ENCODE assay signal across 16 mouse cellular contexts in genomic region chr12:80782892-80783291, GRCm38 (mm10). TPM values are rescaled to one million over a fixed set of nuclear protein-coding genes. Genes with fewer than 3 reads are reported as not detected.
A peak's percentile ranks its signal among the peaks of the same experiment; 100 is the strongest.
DNase-seq lines count a peak whose midpoint lies in the region; ATAC-seq and TF ChIP-seq lines count a peak whose summit lies in the region.
"Had no signal": no experiment of that assay in that cellular context is flagged by ENCODE, and none has a peak within 500 bp of the region (broad histone marks: within the 10 kb centered on the region; RNA-seq: fewer than 3 reads in every experiment).

No protein-coding gene starts in this region.

- peak; percentile 55 for TF ChIP-seq CTCF in left cerebral cortex, adult 2 months (IDR thresholded peaks at IDR 0.05)
- TF ChIP-seq CTCF in CH12.LX (conservative IDR thresholded peaks at IDR 0.05 in 1 of 2, IDR thresholded peaks at IDR 0.05 in 1 of 2; ENCODE audit: low read depth in 2 of 2, low read length in 2 of 2): peak in 1 of 2 experiments; percentile 48; a peak in 2 of 4 replicates

- in situ Hi-C loops in CH12.LX (cut with MboI; ENCODE audit: low pct_ligation_motif_present, low pct_unique_long_range_greater_than_20kb, low sequenced_read_pairs): no loop called here

- TF ChIP-seq POLR2A in CH12.LX (IDR thresholded peaks at IDR 0.05; ENCODE audit: low read depth, low read length): no peak

- no peaks in the 10 kb centered on the region for H3K79me2 ChIP-seq in CH12.LX (replicated peaks; ENCODE audit: control insufficient read depth, extremely low read depth, insufficient read depth, poor library complexity, severe bottlenecking)

- peak; percentile 21 for TF ChIP-seq RAD21 in CH12.LX (IDR thresholded peaks at IDR 0.05; ENCODE audit: low read depth, low read length)

- no peaks in the 10 kb centered on the region for H3K4me1 ChIP-seq in CH12.LX (ENCODE audit: control insufficient read depth in 1 of 2, insufficient read depth in 2 of 2)
- no peaks in the 10 kb centered on the region for H3K4me1 ChIP-seq in forebrain, embryonic 14.5 days (ENCODE audit: control insufficient read depth, insufficient read depth, low read length)
- H3K4me1 ChIP-seq: limb, embryonic 15.5 days; midbrain, embryonic 12.5 days; neural tube, embryonic 12.5 days had no signal

- no peak for TF ChIP-seq EP300 in CH12.LX (IDR thresholded peaks at IDR 0.05; ENCODE audit: low read length)

- no peaks in the 10 kb centered on the region for H3K9me3 ChIP-seq in CH12.LX (replicated peaks; ENCODE audit: low read length)
- H3K9me3 ChIP-seq in forebrain, embryonic 14.5 days (replicated peaks; ENCODE audit: control insufficient read depth, low read length): no peaks in the 10 kb centered on the region
- H3K9me3 ChIP-seq: embryonic facial prominence, embryonic 15.5 days; heart, embryonic 10.5 days; limb, embryonic 15.5 days; midbrain, embryonic 12.5 days; neural tube, embryonic 12.5 days had no signal

- H3K27me3 ChIP-seq in CH12.LX (replicated peaks): no peaks in the 10 kb centered on the region
- no peaks in the 10 kb centered on the region for H3K27me3 ChIP-seq in forebrain, embryonic 14.5 days (replicated peaks; ENCODE audit: control insufficient read depth, insufficient read depth, low read length)
- H3K27me3 ChIP-seq: embryonic facial prominence, embryonic 15.5 days; limb, embryonic 15.5 days; neural tube, embryonic 12.5 days had no signal

- no peak overlapping the region for H3K4me3 ChIP-seq in left cerebral cortex, adult 2 months
- no peak overlapping the region for H3K4me3 ChIP-seq in CH12.LX (replicated peaks in 1 of 3; ENCODE audit: low read depth in 2 of 3, low read length in 2 of 3, poor library complexity in 1 of 3)
- H3K4me3 ChIP-seq in forebrain, embryonic 14.5 days (ENCODE audit: low read depth, low read length): no peak overlapping the region
- H3K4me3 ChIP-seq: embryonic facial prominence, embryonic 15.5 days; heart, embryonic 10.5 days; limb, embryonic 15.5 days; midbrain, embryonic 12.5 days; neural tube, embryonic 12.5 days had no signal

- no peak overlapping the region for H3K9ac ChIP-seq in CH12.LX (ENCODE audit: insufficient read depth, low read depth)
- H3K9ac ChIP-seq in forebrain, embryonic 14.5 days (ENCODE audit: low read length): no peak overlapping the region
- H3K9ac ChIP-seq: embryonic facial prominence, embryonic 15.5 days; limb, embryonic 15.5 days; midbrain, embryonic 12.5 days; neural tube, embryonic 12.5 days had no signal

- DNase-seq in frontal cortex, postnatal 10 days (ENCODE audit: low spot score in 2 of 2): no peak
- DNase-seq in left cerebral cortex, adult 2 months (ENCODE audit: extremely low spot score in 1 of 2, low spot score in 2 of 2): no peak
- DNase-seq in left cerebral cortex, postnatal 10 days (ENCODE audit: extremely low spot score in 1 of 2, low spot score in 2 of 2): no peak
- no peak for DNase-seq in CH12.LX (ENCODE audit: extremely low read depth)
- peak; percentile 52 for DNase-seq in brain, adult 2 months (ENCODE audit: low read depth, low spot score)
- no peak for DNase-seq in forebrain, embryonic 14.5 days (ENCODE audit: low spot score)
- DNase-seq: adrenal gland, postnatal 36 days; right cerebral cortex, adult 18-20 months had no signal

- 55% methylated on average over 3 of the region's 3 CpGs for WGBS in forebrain, embryonic 14.5 days

- no peak overlapping the region for H3K27ac ChIP-seq in left cerebral cortex, adult 2 months
- H3K27ac ChIP-seq in CH12.LX (ENCODE audit: insufficient read depth, low read depth): no peak overlapping the region
- no peak overlapping the region for H3K27ac ChIP-seq in forebrain, embryonic 14.5 days (ENCODE audit: low read depth, low read length)
- H3K27ac ChIP-seq: embryonic facial prominence, embryonic 15.5 days; heart, embryonic 10.5 days; limb, embryonic 15.5 days; midbrain, embryonic 12.5 days; neural tube, embryonic 12.5 days had no signal

- H3K36me3 ChIP-seq in CH12.LX (replicated peaks in 1 of 2; ENCODE audit: control insufficient read depth in 1 of 2, insufficient read depth in 1 of 2, low read length in 1 of 2): no peaks in the 10 kb centered on the region
- H3K36me3 ChIP-seq in forebrain, embryonic 14.5 days (ENCODE audit: control insufficient read depth, insufficient read depth, low read length): no peaks in the 10 kb centered on the region
- H3K36me3 ChIP-seq: embryonic facial prominence, embryonic 15.5 days; heart, embryonic 10.5 days; limb, embryonic 15.5 days; midbrain, embryonic 12.5 days; neural tube, embryonic 12.5 days had no signal

- dilution Hi-C loops in CH12.LX (cut with MboI; ENCODE audit: extremely low pct_ligation_motif_present, extremely low pct_unique_long_range_greater_than_20kb, low sequenced_read_pairs): no loop called here

- no peak overlapping the region for H3K4me2 ChIP-seq in CH12.LX (ENCODE audit: insufficient read depth, low read depth, poor library complexity, severe bottlenecking)
- no peak overlapping the region for H3K4me2 ChIP-seq in forebrain, embryonic 14.5 days (ENCODE audit: low read length)
- H3K4me2 ChIP-seq: embryonic facial prominence, embryonic 15.5 days; limb, embryonic 15.5 days; midbrain, embryonic 12.5 days; neural tube, embryonic 12.5 days had no signal

- ATAC-seq in frontal cortex, adult (ENCODE audit: low TSS enrichment): peak; percentile 73; the same call in 1 of the 2 replicates
- no peak for ATAC-seq in monocyte, adult 5-6 weeks (replicated peaks; ENCODE audit: insufficient number of reproducible peaks, low FRiP score, low TSS enrichment, poor library complexity, severe bottlenecking)
- ATAC-seq in forebrain, embryonic 14.5 days: no peak
- ATAC-seq: CD4-positive, CD25-positive, alpha-beta regulatory T cell, adult 4 months had no signal

- intact Hi-C loops in left cerebral cortex, adult 2 months (cut with DNase I): no loop called here
- intact Hi-C loops in left cerebral cortex, postnatal 10 days (cut with DNase I): no loop called here

TF ChIP-seq in CH12.LX, 34 proteins besides CTCF, POLR2A, EP300 and RAD21:
- no peak for TF ChIP-seq NRF1 (IDR thresholded peaks at IDR 0.05; ENCODE audit: low read depth, low read length)
- TF ChIP-seq SMC3 (IDR thresholded peaks at IDR 0.05; ENCODE audit: low read depth, low read length): peak; percentile 44

RNA-seq across cellular contexts. Expression of gene Susd6, which starts 7.4 kb away (rescaled TPM):
- total RNA-seq in left cerebral cortex, adult 2 months (2021): 10 to 100 TPM; 37.0 TPM
- 10 to 100 TPM; 23.8 to 24.0 TPM for total RNA-seq in left cerebral cortex, postnatal 10 days (2021)
- total RNA-seq in CH12.LX (2012; rRNA removed) (6.4 and 8.7 TPM in 2 replicates), CH12.LX (2014; rRNA removed) (5.6 and 7.8 TPM in 2 replicates)
- 9.5 and 11.0 TPM in 2 replicates for polyA plus RNA-seq in CH12.LX (2012; ENCODE audit: insufficient read length, low read depth)
- 49.0 to 81.1 TPM (median 52.5 TPM) in 3 replicates for total RNA-seq in monocyte, adult 5-6 weeks (2017)
- polyA plus RNA-seq in forebrain, embryonic 14.5 days (2014; fragmentation: Nextera tagmentation; extraction: Ambion mirVana): 11.7 and 13.4 TPM in 2 replicates

RNA-seq across cellular contexts. Expression of gene Ccdc177, which starts 22.4 kb away (rescaled TPM):
- total RNA-seq in left cerebral cortex, adult 2 months (2021): 10 to 100 TPM; 11.6 to 15.3 TPM
- total RNA-seq in left cerebral cortex, postnatal 10 days (2021): 10 to 100 TPM; 18.6 to 18.8 TPM
- total RNA-seq in CH12.LX (2012; rRNA removed) (not detected in 2 replicates), CH12.LX (2014; rRNA removed) (not detected in 2 replicates)
- polyA plus RNA-seq in CH12.LX (2012; ENCODE audit: insufficient read length, low read depth): not detected in 2 replicates
- total RNA-seq in monocyte, adult 5-6 weeks (2017): not detected in 3 replicates
- polyA plus RNA-seq in forebrain, embryonic 14.5 days (2014; fragmentation: Nextera tagmentation; extraction: Ambion mirVana): 6.3 and 6.7 TPM in 2 replicates
- total RNA-seq: adrenal gland, postnatal 36 days had no signal
- polyA plus RNA-seq: CD4-positive, CD25-positive, alpha-beta regulatory T cell, adult 4 months had no signal

Comparison
In these comparisons a context has a peak if more than half of its experiments do, and no peak if none do; other contexts are left out.
1. RNA of gene Ccdc177, which starts 22.4 kb away (total RNA-seq): 18.6 to 18.8 TPM in left cerebral cortex, postnatal 10 days and 11.6 to 15.3 TPM in left cerebral cortex, adult 2 months; not detected in CH12.LX and not detected in monocyte, adult 5-6 weeks; every median in the first group is over 10 times any median in the second.